Mouse (Mus musculus) neutrophil, adult 5-6 weeks (primary cell): Measurements from ENCODE around the gene Plcb4. TPM values are rescaled to one million over a fixed set of nuclear protein-coding genes. Genes with fewer than 3 reads are reported as not detected.

Source experiments
- ATAC-seq: fragments of 151-379, 151-347 bp; 2 replicates; pipeline ENCODE4 v1.8.0; 2017; ENCODE audit warnings: mild to moderate bottlenecking, moderate TSS enrichment; ENCODE audit not compliant: insufficient number of reproducible peaks, poor library complexity, low FRiP score, severe bottlenecking; ENCODE audit errors: extremely low read depth
- total RNA-seq: library from RNA; stranded (forward); fragments of 200-1000 nt; gene quantifications from 2 replicates; pipeline ENCODE4 v1.2.3, GENCODE M21; 2017

The Plcb4 gene
- total RNA-seq: 1.5 and 2.3 TPM in 2 replicates

GRCm38 (mm10) chr2:135658486-135659390 lies at the start of gene Plcb4:
TSS of gene Plcb4 (plus strand) at chr2:135659011.
- ATAC-seq: peak; percentile 39; the same call in 1 of the 2 replicates

- no peak for ATAC-seq
Observed at GRCm38 (mm10) chr2:135614651-135615261, 44.1 kb upstream of the Plcb4 start.

GRCm38 (mm10) chr2:135616090-135616489 lies 42.7 kb upstream of the Plcb4 start:
- ATAC-seq: no peak

GRCm38 (mm10) chr2:135618551-135618950 lies 40.3 kb upstream of the Plcb4 start:
- no peak for ATAC-seq

- no peak for ATAC-seq
Observed at GRCm38 (mm10) chr2:135619956-135620355, 38.9 kb upstream of the Plcb4 start.

GRCm38 (mm10) chr2:135627821-135628220 lies 31.0 kb upstream of the Plcb4 start:
- no peak for ATAC-seq

- no peak for ATAC-seq
Observed at GRCm38 (mm10) chr2:135637227-135637626, 21.6 kb upstream of the Plcb4 start.

GRCm38 (mm10) chr2:135641002-135641401 lies 17.8 kb upstream of the Plcb4 start:
- ATAC-seq: no peak

GRCm38 (mm10) chr2:135641636-135642035 lies 17.2 kb upstream of the Plcb4 start:
- no peak for ATAC-seq

GRCm38 (mm10) chr2:135646226-135646625 lies 12.6 kb upstream of the Plcb4 start:
- ATAC-seq: no peak

GRCm38 (mm10) chr2:135646654-135647053 lies 12.2 kb upstream of the Plcb4 start:
- no peak for ATAC-seq

- ATAC-seq: no peak
Observed at GRCm38 (mm10) chr2:135647985-135648384, 10.8 kb upstream of the Plcb4 start.

- ATAC-seq: no peak
Observed at GRCm38 (mm10) chr2:135650885-135651284, 7.9 kb upstream of the Plcb4 start.

GRCm38 (mm10) chr2:135652040-135652439 lies 6.8 kb upstream of the Plcb4 start:
- ATAC-seq: no peak

- ATAC-seq: no peak
Observed at GRCm38 (mm10) chr2:135652451-135652850, 6.4 kb upstream of the Plcb4 start.

- no peak for ATAC-seq
Observed at GRCm38 (mm10) chr2:135655948-135656347, 2.9 kb upstream of the Plcb4 start.

- ATAC-seq: no peak
Observed at GRCm38 (mm10) chr2:135656586-135656985, 2.2 kb upstream of the Plcb4 start.

GRCm38 (mm10) chr2:135659391-135660180 lies 775 bp downstream of the Plcb4 start:
- no peak for ATAC-seq

- no peak for ATAC-seq
Observed at GRCm38 (mm10) chr2:135660816-135661215, 2.0 kb downstream of the Plcb4 start.
